Mouse (Mus musculus) cerebellum, postnatal 25 days (tissue): ENCODE results near the gene Calm2.

ENCODE experiments used
- DNase-seq, 2 experiments: peaks; one replicate each; pipeline ENCODE4 v3.0.0; 2021; ENCODE audit warnings: mixed read lengths in 2 of 2

The Calm2 gene

GRCm38 (mm10) chr17:87391242-87391641, 55.5 kb downstream of the Calm2 start:
- DNase-seq = no peak

- no peak for DNase-seq
Observed at GRCm38 (mm10) chr17:87387068-87387467, 59.7 kb downstream of the Calm2 start.

GRCm38 (mm10) chr17:87385835-87386234, 60.9 kb downstream of the Calm2 start:
- DNase-seq = no peak
